Mouse (Mus musculus): ENCODE results near the gene Pdcd6.
A peak's percentile ranks its signal among the peaks of the same experiment; 100 is the strongest.

Gene Pdcd6

DNA sequence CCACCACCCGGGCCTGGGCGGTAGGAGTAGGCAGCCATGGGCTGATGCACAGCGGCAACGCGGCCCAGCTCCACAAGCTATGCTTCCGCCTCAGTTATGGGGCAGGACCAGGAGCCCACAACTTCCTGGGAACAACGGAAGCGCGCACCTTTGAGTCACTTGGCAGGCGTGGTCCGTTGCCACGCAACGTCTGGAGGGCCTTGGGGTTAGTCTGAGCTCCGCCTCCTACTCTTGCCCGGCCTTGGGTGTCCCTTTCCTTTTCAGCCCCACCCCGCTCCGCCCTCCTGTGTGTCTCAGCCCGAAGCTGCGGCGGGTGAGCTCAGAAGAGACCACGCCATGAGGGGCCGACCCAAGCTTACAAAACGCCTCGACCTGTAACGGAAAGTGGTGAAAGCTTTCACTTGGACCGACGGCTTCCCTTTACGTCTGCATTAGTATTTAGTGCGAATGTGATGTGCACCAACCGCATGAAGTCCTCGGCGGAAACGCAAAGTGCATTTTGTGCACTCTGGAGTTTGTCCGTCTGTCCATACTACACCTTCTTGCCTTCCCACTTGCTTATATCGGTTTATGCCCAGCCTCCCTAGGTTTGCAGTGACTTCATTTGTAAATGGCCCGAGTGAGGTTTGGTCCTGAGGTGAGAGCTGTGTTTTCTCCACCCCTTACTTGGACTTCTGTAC lies at the start of gene Pdcd6:
Pdcd6 (minus strand) TSS at position 411 of the 680 bp plus-strand sequence.
- peak; percentile 75 to 91 for DNase-seq (ENCODE audit: low spot score in 2 of 2)

DNA sequence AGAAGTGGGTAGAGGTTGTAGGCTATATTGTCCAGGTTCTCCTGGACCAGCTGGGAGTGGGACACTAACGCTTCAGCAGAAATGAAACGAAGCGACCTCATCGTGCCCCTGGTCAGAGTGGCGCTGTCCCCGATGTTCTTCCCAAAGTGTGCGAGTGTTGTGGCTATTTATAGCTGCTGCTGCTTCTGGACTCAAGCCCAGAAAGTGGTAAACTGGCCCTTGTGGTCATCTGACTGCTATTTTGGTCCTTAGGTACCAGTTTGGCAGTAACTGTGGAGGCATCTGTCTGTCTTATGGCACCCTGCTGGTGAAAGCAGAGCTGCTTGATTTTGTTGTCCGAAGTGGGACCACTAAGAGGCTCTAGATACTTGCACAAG lies 46.5 kb upstream of the Pdcd6 start, which contains the start of gene Lrrc14b:
Lrrc14b (minus strand) TSS at position 147 of the 377 bp plus-strand sequence.
- no peak for DNase-seq (ENCODE audit: low spot score in 2 of 2)

DNA sequence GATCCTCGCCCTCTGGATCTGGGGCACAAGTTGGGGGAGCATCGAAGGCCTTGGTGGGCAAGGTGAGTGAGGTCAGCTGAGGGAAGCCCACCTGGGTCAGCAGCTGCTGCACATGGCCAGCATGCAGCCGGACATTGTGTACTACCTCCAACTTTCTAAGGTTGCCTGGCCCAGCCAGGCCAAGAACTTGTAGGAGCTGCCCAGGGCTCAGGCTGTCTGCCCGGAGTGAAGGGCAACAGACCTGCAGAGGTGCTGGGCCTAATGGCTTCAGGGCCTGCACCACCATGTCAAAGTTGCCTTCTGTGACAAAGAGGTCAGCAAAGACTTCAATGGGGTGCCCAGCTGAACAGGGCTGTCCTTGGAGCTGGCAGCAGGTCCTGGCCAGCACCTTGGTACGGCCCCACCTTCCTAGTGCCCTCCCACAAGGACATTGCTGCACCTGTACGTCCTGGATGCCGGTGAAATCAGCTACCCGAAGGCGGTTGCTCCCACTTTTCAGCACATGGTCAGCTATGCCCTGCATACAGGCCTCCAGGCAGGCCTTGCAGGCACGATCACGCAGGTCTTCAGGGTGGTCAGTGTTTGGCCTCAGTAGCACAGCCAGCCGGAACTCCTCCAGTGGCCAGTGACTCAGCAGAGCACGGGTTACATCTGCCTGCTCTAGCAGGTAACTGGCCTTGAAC lies 45.9 kb upstream of the Pdcd6 start:
- no peak for DNase-seq (ENCODE audit: low spot score in 2 of 2)

DNA sequence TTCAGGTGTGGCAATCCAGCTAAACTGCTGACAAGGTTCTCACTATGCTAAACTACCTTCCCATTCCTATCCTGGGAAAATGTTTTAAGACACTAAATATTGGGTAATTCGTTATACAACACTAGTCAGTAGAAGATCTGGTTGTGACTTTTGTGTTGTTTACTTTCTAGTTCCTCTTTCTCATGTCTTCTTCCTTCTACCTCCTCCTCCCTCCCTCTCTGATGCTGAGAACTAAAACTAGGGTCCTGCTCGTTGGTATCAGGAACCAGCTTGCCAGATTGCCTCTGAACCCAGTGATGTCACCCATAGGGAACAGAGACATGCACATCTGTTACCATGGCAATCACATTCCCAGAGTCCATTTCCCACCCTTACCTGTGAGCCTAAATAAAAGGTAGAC lies 44.8 kb upstream of the Pdcd6 start:
- no peak for DNase-seq (ENCODE audit: low spot score in 2 of 2)

DNA sequence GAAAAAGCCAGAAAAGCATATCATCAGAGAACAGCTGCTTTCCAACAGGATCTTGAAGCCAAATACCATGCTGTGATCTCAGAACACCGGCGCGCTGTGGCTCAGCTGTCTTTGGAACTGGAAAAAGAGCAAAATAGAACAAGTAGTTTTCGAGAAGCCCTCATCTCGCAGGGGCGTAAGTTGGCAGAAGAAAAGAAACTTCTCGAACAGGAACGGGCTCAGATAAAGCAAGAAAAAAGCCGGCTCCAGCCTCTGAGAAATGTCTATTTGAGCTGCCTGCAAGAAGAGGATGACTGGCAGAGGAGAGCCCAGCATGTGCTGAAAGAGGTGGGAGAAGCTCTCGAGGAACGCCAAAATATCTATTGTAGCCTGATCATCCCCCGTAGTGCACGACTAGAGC lies 39.1 kb upstream of the Pdcd6 start:
- no peak for DNase-seq (ENCODE audit: low spot score in 2 of 2)

DNA sequence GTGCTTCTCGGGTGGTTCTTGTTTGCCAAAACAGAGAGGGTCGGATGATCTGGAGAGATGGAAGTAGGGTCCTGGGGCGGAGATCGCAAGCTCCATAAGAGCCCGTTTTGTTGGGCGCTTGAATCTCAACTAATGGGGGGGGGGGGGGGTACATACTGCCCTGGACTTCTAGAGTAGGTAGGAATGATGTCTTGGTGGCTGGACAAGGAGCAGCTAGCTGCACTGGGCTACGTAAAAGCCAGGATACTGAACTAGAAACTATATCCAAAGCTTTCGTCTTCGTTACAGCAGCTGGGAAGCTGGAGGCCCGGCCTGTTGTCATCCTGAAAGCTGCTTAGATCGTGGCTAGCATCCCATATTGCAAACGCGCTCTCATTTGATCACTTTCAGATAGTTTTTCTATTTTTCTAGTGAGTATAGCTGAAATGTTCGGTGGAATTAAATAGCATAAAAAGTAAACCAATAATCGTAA lies 33.1 kb upstream of the Pdcd6 start:
- DNase-seq (ENCODE audit: low spot score in 2 of 2) = no peak

DNA sequence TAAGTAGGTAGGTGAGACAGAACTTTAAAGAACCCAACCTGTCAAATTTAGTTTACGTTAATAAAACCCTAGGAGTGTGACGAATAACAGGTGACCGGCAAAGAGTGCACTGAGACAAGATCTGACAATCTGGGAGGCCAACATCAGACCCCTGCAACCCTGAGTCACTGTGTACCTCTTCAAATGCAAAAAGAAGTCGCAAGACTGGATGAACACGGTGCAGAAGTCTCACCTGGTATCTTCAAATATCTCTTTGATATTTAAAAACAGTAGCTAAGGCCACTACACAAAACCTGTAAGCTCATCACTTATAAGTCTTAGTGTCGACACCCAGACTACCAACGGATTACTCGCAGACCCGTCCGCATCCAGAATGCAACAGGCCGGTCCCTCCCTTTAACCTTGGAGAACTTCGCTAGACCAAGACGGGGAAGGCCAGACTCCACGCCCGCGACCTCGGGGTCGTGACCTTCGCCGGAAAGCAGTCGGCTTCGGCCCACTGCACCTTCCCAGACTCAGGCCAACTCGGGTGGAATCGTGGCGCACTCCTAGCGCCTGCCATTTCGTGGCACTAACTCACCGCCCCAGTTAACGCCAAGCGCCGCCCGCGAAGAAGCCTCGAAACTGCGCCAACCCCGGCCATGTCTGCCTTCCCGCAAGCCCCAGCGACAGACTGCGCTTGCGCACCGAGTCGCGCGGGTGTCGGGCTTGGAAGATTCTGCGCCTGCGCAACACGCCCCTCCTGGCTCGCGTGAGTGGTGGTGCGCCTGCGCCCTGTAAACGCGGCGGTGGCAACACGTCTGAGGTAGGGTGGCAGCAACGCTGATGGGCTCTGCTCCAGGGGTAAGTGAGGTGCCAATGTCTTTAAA lies 32.4 kb upstream of the Pdcd6 start, which contains the start of the genes Sdha and Ccdc127:
Sdha (minus strand) TSS at position 715 of the 869 bp plus-strand sequence.
Ccdc127 (plus strand) TSS at position 744 of the 869 bp plus-strand sequence.
- peak; percentile 94 to 97 for DNase-seq (ENCODE audit: low spot score in 2 of 2)

DNA sequence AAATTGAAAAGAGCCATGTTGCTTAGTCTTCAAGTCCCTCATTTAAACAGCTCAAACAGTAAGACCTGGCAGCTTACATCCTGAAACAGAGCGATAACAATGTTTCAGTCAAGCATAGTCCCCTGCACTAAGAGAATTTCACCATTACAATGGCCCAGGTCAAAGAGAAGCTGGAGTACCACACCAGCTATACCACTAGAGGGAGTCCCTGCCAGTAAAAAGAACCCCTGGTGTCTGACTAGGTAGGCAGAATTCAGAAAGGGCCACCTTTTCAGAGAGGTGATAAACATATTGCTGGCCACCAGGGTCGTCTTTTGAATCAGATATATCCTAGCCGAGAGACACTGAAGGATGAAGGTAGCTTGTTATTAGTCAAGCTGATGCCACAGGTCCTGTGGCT lies 23.7 kb upstream of the Pdcd6 start:
- peak in 1 of 2 experiments; percentile 57 for DNase-seq (ENCODE audit: low spot score in 2 of 2)

DNA sequence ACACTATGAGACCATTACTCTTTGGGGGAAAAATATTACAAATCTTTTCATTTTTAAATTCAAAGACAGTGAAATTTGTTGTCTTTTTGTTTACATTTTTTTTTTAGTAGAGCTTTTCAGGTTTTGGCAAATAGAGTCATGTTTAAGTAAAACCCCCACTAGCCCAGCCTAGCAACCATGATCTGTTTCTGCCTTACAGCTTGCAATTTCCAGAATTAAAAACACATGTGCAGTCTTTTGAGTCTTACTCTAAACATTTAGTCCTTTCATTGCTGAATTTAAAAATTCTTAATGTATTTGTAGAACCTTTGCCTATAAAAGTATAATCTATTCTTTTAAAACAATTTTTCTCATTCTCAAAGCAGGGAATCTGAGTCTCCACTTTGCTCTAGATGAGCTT lies 11.9 kb upstream of the Pdcd6 start:
- DNase-seq (ENCODE audit: low spot score in 2 of 2) = no peak

DNA sequence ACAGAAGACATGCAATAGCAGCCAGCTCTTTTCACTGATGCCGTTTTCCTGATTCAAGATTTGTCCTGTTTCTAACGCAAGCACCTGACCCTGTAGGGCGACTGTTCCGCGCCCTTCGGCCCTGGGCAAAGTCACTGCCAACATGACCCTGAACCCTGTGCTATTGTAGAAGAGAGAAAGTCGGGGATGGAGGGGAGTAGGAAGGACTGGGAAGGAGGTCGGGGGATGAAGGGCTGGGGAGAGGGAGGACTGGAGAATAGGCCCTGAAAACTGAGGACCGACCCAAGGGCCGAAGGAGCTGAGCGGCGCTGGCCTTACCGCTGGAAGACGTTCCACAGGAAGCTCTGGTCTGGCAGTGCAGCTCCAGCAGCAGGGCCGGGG lies 601 bp downstream of the Pdcd6 start:
- DNase-seq (ENCODE audit: low spot score in 2 of 2) = no peak

DNA sequence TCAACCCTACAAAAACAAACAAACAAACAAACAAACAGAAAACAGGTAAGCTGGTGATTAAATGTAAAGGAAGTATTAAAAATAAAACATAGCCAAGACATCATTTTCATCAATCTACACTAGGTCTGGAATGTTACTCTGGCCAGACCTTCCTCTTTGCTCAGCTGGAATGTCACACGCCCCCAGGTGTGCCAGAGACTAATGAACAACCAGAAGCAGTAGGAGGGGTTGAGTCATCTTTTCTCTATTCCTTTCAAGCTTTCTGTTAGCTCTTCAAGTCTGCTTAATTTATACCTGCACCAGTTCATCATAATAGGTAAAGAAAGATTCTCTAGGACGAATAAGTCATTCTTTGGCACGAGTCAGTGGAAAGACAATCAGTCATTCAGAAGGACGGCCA lies 994 bp downstream of the Pdcd6 start:
- DNase-seq (ENCODE audit: low spot score in 2 of 2) = no peak

DNA sequence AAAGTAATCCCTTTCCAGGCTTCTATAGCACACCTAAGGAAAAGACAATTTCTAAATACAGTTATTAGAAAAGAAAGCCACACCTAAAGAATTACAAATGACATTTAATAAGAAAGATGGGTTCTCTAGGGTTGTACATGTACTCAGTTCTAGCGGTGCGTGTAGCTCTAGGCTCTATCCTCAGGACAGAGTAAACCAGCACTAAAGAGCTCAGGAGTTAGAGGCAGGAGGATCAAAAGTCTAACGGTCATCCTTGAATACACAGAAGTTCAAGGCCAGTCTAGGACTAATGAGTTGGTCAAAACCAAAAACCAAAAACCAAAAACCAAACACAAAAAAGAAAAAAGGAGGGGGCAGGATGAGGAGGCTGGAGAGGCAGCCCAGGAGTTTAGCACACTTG lies 2.8 kb downstream of the Pdcd6 start:
- no peak for DNase-seq (ENCODE audit: low spot score in 2 of 2)

DNA sequence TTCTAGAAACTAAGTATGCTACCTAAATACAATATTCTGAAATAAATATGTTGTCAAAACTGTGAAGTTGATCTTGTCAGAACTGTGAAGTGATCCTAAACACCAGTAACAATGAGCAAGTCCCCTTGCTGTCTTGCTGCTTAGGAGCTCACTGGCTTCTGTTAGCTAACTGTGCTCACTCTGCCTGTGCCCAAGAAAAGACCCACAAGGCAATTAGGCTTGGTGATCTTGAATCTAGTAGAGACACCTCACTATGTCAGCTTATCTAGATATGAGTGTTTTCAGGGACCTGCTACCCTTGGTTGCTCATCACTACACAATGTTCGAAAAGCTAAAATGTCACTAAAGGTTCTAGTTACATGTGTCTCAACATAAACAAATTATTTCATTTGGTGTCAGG lies 11.6 kb downstream of the Pdcd6 start:
- no peak for DNase-seq (ENCODE audit: low spot score in 2 of 2)

DNA sequence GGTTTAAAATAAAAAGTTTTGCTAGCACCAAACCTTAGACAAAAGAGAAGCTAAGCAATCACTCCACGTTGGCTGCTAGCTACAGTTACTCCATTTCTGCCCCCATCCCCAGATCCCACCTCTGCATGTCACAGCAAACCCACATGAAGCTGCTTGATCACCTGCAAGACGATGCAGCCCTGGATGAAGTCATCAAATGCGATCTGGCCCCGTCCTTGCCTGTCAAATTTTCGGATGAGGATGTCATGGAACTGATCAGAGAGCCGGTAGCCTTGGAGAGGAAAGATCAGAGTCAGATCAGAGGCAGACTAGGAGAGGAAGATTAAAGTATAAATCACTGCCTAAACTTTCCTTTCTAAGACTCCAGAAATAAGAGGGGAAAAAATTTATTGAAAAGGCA lies 12.0 kb downstream of the Pdcd6 start:
- no peak for DNase-seq (ENCODE audit: low spot score in 2 of 2)

DNA sequence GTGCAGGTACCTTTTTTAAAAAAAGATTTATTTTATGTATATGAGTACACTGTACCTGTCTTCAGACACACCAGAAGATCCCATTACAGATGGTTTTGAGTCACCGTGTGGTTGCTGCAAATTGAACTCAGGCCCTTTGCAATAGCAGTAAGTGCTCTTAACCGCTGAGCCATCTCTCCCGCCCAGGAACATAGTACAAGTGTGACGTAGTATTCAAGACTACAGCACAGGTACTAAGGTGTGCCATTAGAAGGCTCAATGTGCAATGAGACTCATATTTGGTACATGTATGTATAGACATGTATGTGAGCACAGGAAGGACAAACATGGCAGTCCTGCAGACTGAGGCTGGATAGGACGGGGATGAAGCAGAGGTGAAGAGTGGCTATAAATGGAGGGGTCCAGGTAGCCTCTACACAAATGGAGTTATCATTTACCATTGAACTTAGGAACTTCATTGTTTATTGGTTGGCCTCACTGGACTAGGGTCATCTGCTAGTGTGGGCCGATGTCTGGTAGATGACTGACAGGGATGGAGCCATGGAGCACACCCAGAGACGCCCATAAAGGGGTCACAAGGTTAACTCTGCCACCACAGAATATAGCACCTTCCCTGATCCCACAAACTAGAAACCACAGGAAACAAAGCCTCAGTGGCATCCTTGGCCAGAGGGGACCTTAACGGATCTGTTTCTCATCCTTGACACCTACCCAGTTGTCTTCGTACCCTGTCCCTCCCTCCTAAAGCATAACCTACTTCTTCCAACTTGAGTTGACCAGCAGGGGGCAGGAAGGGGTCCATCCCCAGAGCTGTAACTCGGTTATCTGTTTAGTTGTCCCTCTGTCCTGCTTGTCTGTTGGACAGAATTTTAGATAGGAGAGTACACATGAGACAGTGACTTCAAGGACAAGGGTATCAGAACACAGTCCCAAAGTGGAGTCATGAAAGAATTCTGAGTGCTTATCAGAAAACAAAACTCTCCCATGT lies 15.0 kb downstream of the Pdcd6 start:
- DNase-seq (ENCODE audit: low spot score in 2 of 2) = peak in 1 of 2 experiments; percentile 25

DNA sequence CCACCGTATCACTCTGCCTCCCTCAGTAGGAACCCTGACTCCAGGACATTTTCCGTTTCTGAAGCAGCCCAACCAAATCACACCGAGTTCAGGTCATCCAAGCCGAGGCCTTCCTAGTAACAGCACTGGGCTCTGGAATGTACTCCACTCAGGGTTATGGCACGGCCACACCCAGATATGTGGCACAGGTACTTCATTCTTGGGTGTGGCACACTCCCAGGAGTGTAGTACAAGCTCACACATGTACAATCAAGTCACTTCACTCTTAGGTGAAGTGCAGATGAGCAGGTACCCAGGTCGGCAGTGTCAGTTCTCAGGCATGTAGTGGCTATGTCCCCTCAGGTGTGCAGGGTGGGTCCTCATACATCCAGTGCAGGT lies 15.8 kb downstream of the Pdcd6 start:
- DNase-seq (ENCODE audit: low spot score in 2 of 2) = no peak

DNA sequence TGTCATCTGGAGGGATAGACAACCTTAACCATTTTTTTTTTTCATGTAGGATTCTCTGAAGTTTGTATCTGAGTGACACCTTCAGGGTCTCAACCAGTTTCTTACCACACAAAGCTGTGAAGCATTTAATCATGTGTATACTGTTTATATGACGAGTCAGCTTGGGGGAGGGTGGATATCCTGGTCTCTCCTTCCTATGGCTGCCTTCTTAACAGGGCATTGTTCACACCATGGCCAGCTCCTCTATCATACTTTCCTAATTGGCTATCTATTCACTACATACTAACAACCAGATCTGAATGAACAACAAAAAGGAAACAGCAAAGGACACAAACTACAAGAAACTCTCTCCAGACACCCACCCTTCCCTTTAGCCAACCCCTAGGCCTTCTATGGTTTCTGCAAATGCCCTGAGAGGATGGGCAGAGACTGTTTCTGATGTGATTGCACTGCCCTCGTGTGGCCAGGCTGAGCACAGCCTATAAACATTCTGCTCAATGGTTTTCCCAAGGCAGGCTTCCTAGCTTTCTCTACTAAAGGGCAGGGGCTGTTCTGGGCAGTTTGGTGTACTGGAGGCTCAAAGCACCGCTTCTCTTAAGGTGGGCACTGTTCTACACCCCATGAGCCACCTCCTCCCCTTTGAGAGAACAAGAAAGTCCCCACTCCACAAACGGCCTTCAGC lies 16.3 kb downstream of the Pdcd6 start:
- peak; percentile 19 to 72 for DNase-seq (ENCODE audit: low spot score in 2 of 2)

DNA sequence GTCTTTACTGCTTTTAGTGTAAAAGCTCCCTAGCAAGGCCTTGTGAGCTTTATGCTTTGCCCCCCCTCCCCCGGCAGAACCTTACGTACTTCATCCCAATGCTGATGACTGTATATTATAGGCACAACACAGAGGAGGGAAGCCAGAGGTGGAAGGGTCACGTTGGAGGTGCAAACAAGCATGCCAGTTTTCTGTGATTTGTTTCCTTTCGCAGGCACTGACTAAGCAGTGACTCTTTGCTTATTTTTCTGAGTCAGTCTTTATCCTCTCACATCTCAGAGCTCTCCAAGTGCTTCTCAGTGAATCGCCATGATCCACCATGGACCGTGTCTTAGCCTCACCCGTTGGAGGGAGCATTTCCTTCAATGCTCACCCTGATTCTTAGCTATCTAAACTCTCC lies 21.0 kb downstream of the Pdcd6 start:
- DNase-seq (ENCODE audit: low spot score in 2 of 2) = no peak

DNA sequence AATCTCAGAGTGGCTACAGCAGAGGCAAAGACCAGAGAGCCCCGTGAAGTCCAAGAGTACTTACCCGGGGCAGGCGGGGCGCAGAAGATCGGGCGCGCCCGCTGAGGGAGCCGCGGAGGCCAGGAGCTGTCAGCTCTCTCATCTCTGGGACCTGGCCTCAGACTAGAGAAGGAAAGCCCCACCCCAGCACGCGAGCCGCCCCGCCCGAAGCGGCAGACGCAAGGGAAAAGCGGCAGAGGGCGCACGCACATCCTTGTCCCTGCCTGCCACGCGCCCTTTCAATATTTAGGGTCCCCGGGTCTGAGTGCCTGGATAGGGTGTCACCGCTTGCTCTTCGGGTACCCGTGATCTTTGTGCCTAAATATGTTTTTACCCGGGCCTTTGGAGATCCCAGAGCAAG lies 25.2 kb downstream of the Pdcd6 start, which contains the start of gene Ahrr:
Ahrr (minus strand) TSS at position 165 of the 400 bp plus-strand sequence.
- peak in 1 of 2 experiments; percentile 59 for DNase-seq (ENCODE audit: low spot score in 2 of 2)

DNA sequence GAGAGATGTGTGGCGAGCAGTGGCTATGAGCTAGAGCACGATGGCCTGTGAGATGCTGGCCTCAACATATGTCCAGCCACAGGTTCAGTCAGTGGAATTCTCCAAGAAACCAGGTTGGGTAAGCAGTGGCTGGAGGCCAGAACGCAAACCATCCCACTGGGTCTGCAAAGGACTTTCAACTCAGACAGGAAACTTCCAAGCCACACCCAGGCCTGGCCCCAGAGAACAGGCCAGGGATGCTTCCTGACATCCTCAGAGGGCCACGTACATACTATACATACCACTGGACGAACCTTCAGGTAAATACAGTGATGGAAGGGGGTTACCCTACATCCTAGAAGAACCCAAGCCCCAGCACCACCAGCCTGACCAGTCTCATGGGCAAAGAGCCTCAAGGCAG lies 27.7 kb downstream of the Pdcd6 start:
- DNase-seq (ENCODE audit: low spot score in 2 of 2) = no peak
